ENCODE assay signal across 32 mouse cellular contexts in genomic region chr9:89456666-89457065, GRCm38 (mm10).
DNase-seq lines count a peak whose midpoint lies in the region; ATAC-seq and TF ChIP-seq lines count a peak whose summit lies in the region.
"Had no signal": no experiment of that assay in that cellular context is flagged by ENCODE, and none has a peak within 500 bp of the region (broad histone marks: within the 10 kb centered on the region; RNA-seq: fewer than 3 reads in every experiment).

No protein-coding gene starts in this region.

- H3K9ac ChIP-seq in kidney, postnatal 0 days (ENCODE audit: low read depth, low read length) = no peak overlapping the region
- no peak overlapping the region for H3K9ac ChIP-seq in MEL (ENCODE audit: control insufficient read depth, low read depth, low read length, poor library complexity, severe bottlenecking)
- H3K9ac ChIP-seq: hindbrain, embryonic 12.5 days; intestine, embryonic 15.5 days; limb, embryonic 15.5 days; liver, embryonic 14.5 days; neural tube, embryonic 12.5 days had no signal

- H3K27me3 ChIP-seq in kidney, postnatal 0 days (ENCODE audit: insufficient read depth, low read length) = no peaks in the 10 kb centered on the region
- H3K27me3 ChIP-seq in MEL (ENCODE audit: control insufficient read depth in 1 of 2, insufficient read depth in 2 of 2, low read length in 2 of 2) (no peaks in the 10 kb centered on the region), myocyte (ENCODE audit: control insufficient read depth, insufficient read depth, insufficient read length) (no peaks in the 10 kb centered on the region)
- H3K27me3 ChIP-seq: hindbrain, embryonic 12.5 days; intestine, embryonic 15.5 days; limb, embryonic 15.5 days; neural tube, embryonic 12.5 days had no signal

- H3K4me3 ChIP-seq in kidney, postnatal 0 days (replicated peaks; ENCODE audit: low read depth, low read length) = no peak overlapping the region
- H3K4me3 ChIP-seq in MEL (ENCODE audit: control insufficient read depth in 1 of 2, insufficient read depth in 1 of 2, low read depth in 2 of 2, low read length in 2 of 2) (no peak overlapping the region), myocyte (no peak overlapping the region)
- H3K4me3 ChIP-seq: gastrocnemius, adult 2 months; hindbrain, embryonic 12.5 days; intestine, embryonic 15.5 days; left cerebral cortex, adult 2 months; limb, embryonic 15.5 days; neural tube, embryonic 12.5 days had no signal

- WGBS in kidney, postnatal 0 days = 66% methylated on average over 3 of the region's 3 CpGs

- TF ChIP-seq CTCF in kidney, postnatal 0 days (IDR thresholded peaks at IDR 0.05; ENCODE audit: low read depth) = no peak
- no peak for TF ChIP-seq CTCF in MEL (IDR thresholded peaks at IDR 0.05 in 2 of 3, conservative IDR thresholded peaks at IDR 0.05 in 1 of 3; ENCODE audit: control insufficient read depth in 1 of 3, insufficient read depth in 1 of 3, low read depth in 2 of 3, low read length in 3 of 3, poor library complexity in 1 of 3, severe bottlenecking in 1 of 3)

- H3K36me3 ChIP-seq in kidney, postnatal 0 days (ENCODE audit: insufficient read depth, low read length) = no peaks in the 10 kb centered on the region
- H3K36me3 ChIP-seq in MEL (ENCODE audit: control insufficient read depth in 1 of 2, insufficient read depth in 2 of 2, low read length in 2 of 2) (no peaks in the 10 kb centered on the region), myocyte (ENCODE audit: control insufficient read depth, insufficient read depth) (no peaks in the 10 kb centered on the region)
- H3K36me3 ChIP-seq: hindbrain, embryonic 12.5 days; intestine, embryonic 15.5 days; limb, embryonic 15.5 days; neural tube, embryonic 12.5 days had no signal

- no peak for TF ChIP-seq EP300 in MEL (IDR thresholded peaks at IDR 0.05; ENCODE audit: low read depth in 1 of 2, low read length in 2 of 2)

- peak; percentile 60 for DNase-seq in kidney, postnatal 0 days (ENCODE audit: low spot score)
- no peak for DNase-seq in kidney, adult 18-20 months
- peak; percentile 11 for DNase-seq in MEL (ENCODE audit: low read depth, low spot score)
- DNase-seq in embryo, embryonic 10.5 days (ENCODE audit: low spot score) = peak; percentile 20
- no peak for DNase-seq in retina, embryonic 14.5 days (ENCODE audit: low spot score)
- DNase-seq: adrenal gland, postnatal 25 days; cerebellum, adult 2 months; cerebellum, postnatal 14 days; gastrocnemius, adult 2 months; gastrocnemius, postnatal 36 days; heart, adult 18-20 months; heart, postnatal 36 days; kidney, adult 8-10 months; kidney, postnatal 14 days; lung, adult 2 months; right cerebral cortex, postnatal 4 days; thymus, adult 2 months; thymus, postnatal 36 days had no signal

- no peak overlapping the region for H3ac ChIP-seq in myocyte (ENCODE audit: control insufficient read depth, insufficient read length)

- H3K27ac ChIP-seq in kidney, postnatal 0 days = no peak overlapping the region
- H3K27ac ChIP-seq in MEL (ENCODE audit: control insufficient read depth, low read depth, low read length) = no peak overlapping the region
- H3K27ac ChIP-seq: gastrocnemius, adult 2 months; hindbrain, embryonic 12.5 days; hindbrain, postnatal 0 days; intestine, embryonic 15.5 days; left cerebral cortex, adult 2 months; limb, embryonic 15.5 days; liver, embryonic 14.5 days; neural tube, embryonic 12.5 days had no signal

- ATAC-seq in kidney, postnatal 0 days (replicated peaks; ENCODE audit: low FRiP score, low read depth) = no peak
- ATAC-seq in erythroblast, adult 5-6 weeks (replicated peaks; ENCODE audit: low FRiP score, poor library complexity, severe bottlenecking) = no peak
- ATAC-seq: CD4-positive, CD25-positive, alpha-beta regulatory T cell, adult 4 months; forebrain, embryonic 14.5 days; hindbrain, postnatal 0 days; intestine, embryonic 15.5 days; midbrain, embryonic 16.5 days had no signal

- no peaks in the 10 kb centered on the region for H3K9me3 ChIP-seq in kidney, postnatal 0 days (replicated peaks; ENCODE audit: low read length)
- H3K9me3 ChIP-seq in MEL (replicated peaks; ENCODE audit: insufficient read depth, low read length) = no peaks in the 10 kb centered on the region
- H3K9me3 ChIP-seq: hindbrain, embryonic 12.5 days; intestine, embryonic 15.5 days; limb, embryonic 15.5 days; neural tube, embryonic 12.5 days had no signal

- no peak for TF ChIP-seq POLR2A in MEL (IDR thresholded peaks at IDR 0.05; ENCODE audit: control insufficient read depth in 1 of 2, insufficient read depth in 1 of 2, low read depth in 1 of 2, low read length in 2 of 2, poor library complexity in 1 of 2)
- TF ChIP-seq POLR2A in myocyte (IDR thresholded peaks at IDR 0.05; ENCODE audit: insufficient read length, low read depth) = no peak

- no peak overlapping the region for H3K4me2 ChIP-seq in kidney, postnatal 0 days (ENCODE audit: low read length)
- H3K4me2 ChIP-seq in myocyte (ENCODE audit: low read depth) = no peak overlapping the region
- H3K4me2 ChIP-seq: heart, embryonic 11.5 days; hindbrain, embryonic 12.5 days; intestine, embryonic 15.5 days; limb, embryonic 15.5 days; midbrain, embryonic 11.5 days; neural tube, embryonic 12.5 days had no signal

- TF ChIP-seq RAD21 in MEL (IDR thresholded peaks at IDR 0.05; ENCODE audit: low read depth, low read length) = no peak

- H3K4me1 ChIP-seq in kidney, postnatal 0 days (replicated peaks; ENCODE audit: insufficient read depth, low read length) = no peaks in the 10 kb centered on the region
- H3K4me1 ChIP-seq in MEL (ENCODE audit: control insufficient read depth in 1 of 2, insufficient read depth in 2 of 2, low read length in 2 of 2) = no peaks in the 10 kb centered on the region
- H3K4me1 ChIP-seq: hindbrain, embryonic 12.5 days; intestine, embryonic 15.5 days; limb, embryonic 15.5 days; neural tube, embryonic 12.5 days had no signal

- H3K79me2 ChIP-seq in MEL (ENCODE audit: control insufficient read depth, insufficient read depth, low read length, poor library complexity) (no peaks in the 10 kb centered on the region), myocyte (ENCODE audit: control insufficient read depth, insufficient read depth) (no peaks in the 10 kb centered on the region)

TF ChIP-seq in MEL, 35 proteins besides CTCF, POLR2A, EP300 and RAD21:
- TF ChIP-seq KAT2A (conservative IDR thresholded peaks at IDR 0.05; ENCODE audit: low read depth, low read length) (no peak), ZKSCAN1 (IDR thresholded peaks at IDR 0.05; ENCODE audit: low read depth, low read length) (no peak), CHD2 (IDR thresholded peaks at IDR 0.05; ENCODE audit: low read length) (no peak), USF1 (IDR thresholded peaks at IDR 0.05; ENCODE audit: low read depth, low read length) (no peak)

TF ChIP-seq in myocyte, 11 proteins besides CTCF, POLR2A, EP300 and RAD21:
- TF ChIP-seq USF1 (IDR thresholded peaks at IDR 0.05; ENCODE audit: low read depth) = no peak
- no peak for TF ChIP-seq CEBPB (IDR thresholded peaks at IDR 0.05; ENCODE audit: insufficient read depth, poor library complexity, severe bottlenecking)
- TF ChIP-seq REST (IDR thresholded peaks at IDR 0.05; ENCODE audit: insufficient read depth, insufficient read length) = peak; percentile 13

Comparison
In these comparisons a context has a peak if more than half of its experiments do, and no peak if none do; other contexts are left out.
1. DNase-seq: peak in kidney, postnatal 0 days (single experiment), MEL (single experiment) and embryo, embryonic 10.5 days (single experiment); none in kidney, adult 18-20 months (single experiment) and retina, embryonic 14.5 days (single experiment).